Mouse (Mus musculus) spleen, adult 2 months (tissue): ENCODE data around the gene Kbtbd6. TPM values are rescaled to one million over a fixed set of nuclear protein-coding genes. Genes with fewer than 3 reads are reported as not detected.

Experiments used
- DNase-seq, 2 experiments: peaks; one replicate each; pipeline versions ENCODE4 v3.0.0 to v3.0.0-alpha.2; 2012 to 2021; ENCODE audit warnings: low spot score in 2 of 2, low read depth in 1 of 2
- H3K27ac ChIP-seq: fragments of 200-500 bp; 2 replicates; pipeline ENCODE4 v1.5.1; 2012; ENCODE audit warnings: low read length, inconsistent platforms; ENCODE audit not compliant: insufficient read depth
- H3K27me3 ChIP-seq: fragments of 200-500 bp; 2 replicates; pipeline ENCODE4 v1.6.1; 2012; ENCODE audit warnings: mild to moderate bottlenecking, moderate library complexity, low read length, inconsistent platforms; ENCODE audit not compliant: control insufficient read depth, insufficient read depth
- H3K36me3 ChIP-seq: fragments of 200-500 bp; 2 replicates; pipeline ENCODE4 v1.6.1; 2012; ENCODE audit warnings: mild to moderate bottlenecking, low read length, inconsistent platforms; ENCODE audit not compliant: control insufficient read depth, insufficient read depth
- H3K4me1 ChIP-seq: fragments of 200-500 bp; 2 replicates; pipeline ENCODE4 v1.6.1; 2011; ENCODE audit warnings: inconsistent platforms; ENCODE audit not compliant: control insufficient read depth, insufficient read depth, insufficient read length
- H3K4me3 ChIP-seq: fragments of 200-500 bp; 2 replicates; pipeline ENCODE4 v1.5.1; 2011; ENCODE audit warnings: mild to moderate bottlenecking, inconsistent platforms; ENCODE audit not compliant: insufficient read depth, insufficient read length; ENCODE audit errors: extremely low read depth
- CTCF ChIP-seq: fragments of 200-500 bp; IDR thresholded peaks from 2 replicates; pipeline ENCODE4 v1.5.1; 2011; ENCODE audit warnings: mild to moderate bottlenecking, inconsistent platforms; ENCODE audit not compliant: insufficient read depth, insufficient read length, insufficient replicate concordance; ENCODE audit errors: extremely low read depth
- POLR2A ChIP-seq: fragments of 200-500 bp; IDR thresholded peaks from 2 replicates; pipeline ENCODE4 v1.6.1; 2011; ENCODE audit warnings: low read depth, low read length, inconsistent platforms
- WGBS: fragments of 180-500 bp; shearing (Covaris S2); methylation state at CpG from one replicate; pipeline ENCODE4 v1.1.7; 2018; 5-methylcytosine and 5-hydroxymethylcytosine counted together
- polyA plus RNA-seq: library from polyadenylated mRNA; depleted of rRNA; stranded (reverse); fragments of >200 nt; gene quantifications from 2 replicates; pipeline ENCODE4 v1.2.3, GENCODE M21; 2012

Kbtbd6 gene
- polyA plus RNA-seq, 1 experiment, result 1.4 TPM

DNA sequence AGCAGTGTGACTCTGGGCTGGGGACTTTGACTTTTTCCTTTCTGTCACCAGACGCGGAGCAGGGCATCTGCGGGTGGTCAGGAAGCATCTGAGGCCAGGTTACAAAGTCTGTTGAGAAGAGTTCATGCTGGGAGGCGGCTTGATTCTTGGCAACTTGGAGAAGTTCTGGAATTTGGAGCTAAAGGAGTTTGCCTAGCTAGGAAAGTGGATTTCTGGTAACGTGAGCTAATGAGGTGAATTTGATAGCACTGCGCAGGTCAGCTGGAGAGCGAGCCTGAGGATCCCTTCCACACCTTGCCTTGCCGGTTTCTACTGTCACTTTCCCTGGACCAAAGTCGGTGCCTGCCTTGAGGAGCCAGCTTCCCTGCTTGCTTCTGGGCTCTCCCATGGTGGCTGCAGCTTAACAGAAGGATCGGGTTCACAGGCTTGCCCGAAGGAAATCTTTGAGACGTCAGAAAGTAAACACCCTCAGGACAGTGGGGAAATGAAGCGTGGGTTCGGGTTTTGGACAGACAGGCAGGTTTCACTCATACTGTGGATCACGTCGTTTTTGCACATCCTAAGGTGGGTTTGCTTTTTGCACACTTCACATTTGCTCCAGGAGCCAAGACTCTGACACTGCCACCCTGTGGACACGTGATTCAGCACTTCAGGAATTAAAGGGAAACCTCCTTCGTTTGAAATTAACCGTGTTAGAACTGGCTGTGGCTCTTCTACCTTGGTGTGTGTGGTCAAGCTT, 35.5 kb downstream of the Kbtbd6 start:
- 29% methylated on average over 19 of the region's 19 CpGs for WGBS
- peak overlapping the region; percentile 23 for H3K4me3 ChIP-seq
- TF ChIP-seq CTCF (peak; percentile 4; the same call in 1 of the 2 replicates), POLR2A (no peak)
- no peak overlapping the region for H3K27ac ChIP-seq
- 0 out of 2 replicates have a peak, but pooled peaks cover 1% of the 10 kb centered on the region for H3K36me3 ChIP-seq
- no peak for DNase-seq
- peaks cover 2% of the 10 kb centered on the region; the same call in 1 of the 2 replicates for H3K4me1 ChIP-seq
- H3K27me3 ChIP-seq, result no peaks in the 10 kb centered on the region

DNA sequence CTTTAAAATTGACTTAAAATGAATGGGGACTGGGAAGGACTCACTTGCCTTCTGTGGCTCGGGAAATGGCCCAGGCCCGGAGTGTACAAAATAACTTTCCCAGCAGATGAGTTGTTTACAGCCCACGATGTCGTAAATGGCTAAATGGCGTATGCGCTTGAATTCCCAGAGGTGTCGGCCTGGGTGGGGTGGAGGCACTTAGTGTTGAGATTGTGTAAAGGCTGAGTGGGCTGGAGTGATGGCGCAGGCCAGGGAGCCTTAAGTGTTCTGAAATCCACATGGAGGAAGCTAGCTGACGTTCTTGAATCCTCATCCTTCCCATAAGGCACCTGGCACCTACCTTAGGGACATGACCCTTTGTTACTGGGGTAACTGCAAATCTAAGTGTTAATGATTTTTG, 36.9 kb downstream of the Kbtbd6 start:
- Histone ChIP-seq H3K27ac (no peak overlapping the region), H3K4me3 (no peak overlapping the region), H3K4me1 (peaks cover 2% of the 10 kb centered on the region; the same call in 1 of the 2 replicates), H3K27me3 (no peaks in the 10 kb centered on the region), H3K36me3 (0 out of 2 replicates have a peak, but pooled peaks cover 1% of the 10 kb centered on the region)
- WGBS, result 95% methylated on average over 9 of the region's 9 CpGs
- DNase-seq, result no peak
- TF ChIP-seq POLR2A (no peak), CTCF (no peak)

DNA sequence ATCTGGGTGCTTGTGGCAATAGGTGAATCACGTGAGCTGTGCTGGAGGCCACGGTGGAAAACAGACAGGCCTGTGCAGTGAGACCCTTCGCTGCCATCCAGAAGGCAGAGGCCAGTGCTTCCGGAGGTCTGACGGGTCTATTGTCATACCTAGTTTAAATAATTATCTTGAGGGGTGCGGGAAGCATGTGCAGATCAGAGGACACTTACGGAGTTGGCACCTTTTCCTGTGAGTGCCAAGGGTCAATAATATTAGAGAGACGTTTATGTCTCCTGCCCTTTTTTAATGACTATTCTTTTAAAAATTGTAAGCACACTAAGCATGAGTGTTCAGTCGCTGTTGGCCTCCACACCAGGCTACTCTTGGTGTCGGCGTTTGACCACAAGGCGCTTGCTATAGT, 37.5 kb downstream of the Kbtbd6 start:
- no peak for TF ChIP-seq POLR2A
- TF ChIP-seq CTCF, result no peak
- H3K4me3 ChIP-seq, result no peak overlapping the region
- WGBS, result 90% methylated on average over 12 of the region's 12 CpGs
- H3K36me3 ChIP-seq, result 0 out of 2 replicates have a peak, but pooled peaks cover 1% of the 10 kb centered on the region
- H3K27ac ChIP-seq, result no peak overlapping the region
- DNase-seq, result no peak
- H3K27me3 ChIP-seq, result no peaks in the 10 kb centered on the region
- H3K4me1 ChIP-seq, result peaks cover 2% of the 10 kb centered on the region; the same call in 1 of the 2 replicates

DNA sequence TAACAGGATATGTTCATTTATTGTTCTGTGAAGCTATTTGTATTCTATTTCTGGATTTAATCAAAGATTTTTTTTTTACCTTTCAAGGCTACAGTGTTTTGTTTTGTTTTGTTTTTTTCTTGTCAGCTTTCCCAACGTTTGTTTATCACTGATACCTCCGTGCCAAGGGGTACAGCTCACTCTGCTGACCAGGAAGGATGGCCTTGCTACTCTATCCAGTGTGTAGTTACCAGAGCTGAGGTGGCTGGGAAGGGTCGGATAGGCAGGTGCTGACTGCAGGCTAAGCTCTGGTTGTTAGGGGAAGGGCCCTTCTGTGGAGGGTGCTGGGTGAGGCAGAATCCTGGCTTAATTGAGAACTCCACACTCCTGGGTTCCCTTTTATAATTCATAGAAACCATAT, 38.6 kb downstream of the Kbtbd6 start:
- Histone ChIP-seq H3K36me3 (0 out of 2 replicates have a peak, but pooled peaks cover 1% of the 10 kb centered on the region), H3K27ac (no peak overlapping the region), H3K27me3 (no peaks in the 10 kb centered on the region), H3K4me3 (no peak overlapping the region), H3K4me1 (peaks cover 2% of the 10 kb centered on the region; the same call in 1 of the 2 replicates)
- DNase-seq, result no peak
- WGBS, result 91% methylated on average over 3 of the region's 3 CpGs
- TF ChIP-seq POLR2A, result no peak
- no peak for TF ChIP-seq CTCF

DNA sequence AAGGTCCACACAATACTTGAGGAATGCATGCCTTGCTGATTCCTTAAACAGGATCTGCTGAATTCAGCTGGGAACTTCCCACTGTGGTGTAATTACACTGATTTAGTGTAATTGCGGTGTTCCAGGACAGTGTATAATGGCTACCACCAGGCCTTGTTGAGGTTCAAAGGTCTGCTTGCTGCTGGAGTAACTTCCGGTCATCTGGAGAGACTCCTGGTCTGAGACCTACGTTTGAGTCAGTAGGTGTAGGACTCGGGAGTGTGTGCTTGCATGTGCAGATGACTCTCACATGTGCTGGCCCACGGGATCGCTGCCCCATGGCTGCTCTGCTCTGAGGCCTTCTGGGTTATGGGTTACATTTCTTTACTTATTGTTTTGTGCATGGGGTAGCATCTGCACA, 42.7 kb downstream of the Kbtbd6 start:
- TF ChIP-seq CTCF (no peak), POLR2A (no peak)
- H3K27ac ChIP-seq, result no peak overlapping the region
- 89% methylated on average over 6 of the region's 6 CpGs for WGBS
- 0 out of 2 replicates have a peak, but pooled peaks cover 3% of the 10 kb centered on the region for H3K36me3 ChIP-seq
- no peaks in the 10 kb centered on the region; the same call in 1 of the 2 replicates for H3K4me1 ChIP-seq
- DNase-seq, result no peak
- H3K4me3 ChIP-seq, result no peak overlapping the region
- H3K27me3 ChIP-seq, result no peaks in the 10 kb centered on the region

DNA sequence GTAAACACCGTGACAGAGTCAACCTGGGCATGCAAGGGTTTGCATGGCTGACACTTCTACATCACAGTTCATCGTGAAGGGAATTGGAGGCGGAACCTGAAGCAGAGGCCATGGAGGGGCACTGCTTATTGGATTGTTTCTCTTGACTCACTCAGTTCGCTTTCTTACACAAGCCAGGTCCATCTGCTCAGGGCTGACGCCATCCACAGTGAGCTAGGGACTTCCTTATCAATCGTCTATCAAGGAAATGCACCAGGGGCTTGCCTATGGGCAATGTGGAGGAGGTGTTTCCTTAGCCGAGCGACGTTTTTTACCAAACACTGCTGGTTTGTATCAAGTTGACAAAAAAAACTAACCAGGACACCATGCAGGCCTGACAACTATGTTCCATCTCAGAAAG, 47.7 kb downstream of the Kbtbd6 start:
- WGBS, result 73% methylated on average over 9 of the region's 9 CpGs
- no peak for DNase-seq
- Histone ChIP-seq H3K36me3 (0 out of 2 replicates have a peak, but pooled peaks cover 1% of the 10 kb centered on the region), H3K27ac (no peak overlapping the region), H3K4me3 (no peak overlapping the region), H3K4me1 (peaks cover 3% of the 10 kb centered on the region; the same call in 1 of the 2 replicates), H3K27me3 (no peaks in the 10 kb centered on the region)
- TF ChIP-seq CTCF (no peak), POLR2A (no peak)

DNA sequence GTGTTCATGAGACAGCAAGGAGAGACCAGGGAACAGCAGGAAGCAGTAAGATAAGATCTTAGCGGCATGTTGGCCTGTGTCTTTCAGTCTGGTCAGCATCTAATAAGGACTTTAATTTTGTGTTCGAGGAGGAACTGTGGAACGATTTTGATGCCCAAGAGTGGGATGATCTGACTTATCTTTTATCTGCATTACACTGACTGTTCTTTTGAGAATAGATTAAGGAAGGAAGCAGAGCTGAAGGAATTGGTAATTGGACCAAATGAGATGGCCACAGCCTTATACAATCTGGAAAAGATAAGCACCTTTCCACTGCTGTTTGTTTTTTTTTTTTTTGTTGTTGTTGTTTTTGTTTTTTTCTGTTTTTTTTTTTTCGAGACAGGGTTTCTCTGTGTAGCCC, 49.1 kb downstream of the Kbtbd6 start:
- no peak overlapping the region for H3K4me3 ChIP-seq
- no peak for TF ChIP-seq POLR2A
- no peak for TF ChIP-seq CTCF
- DNase-seq, result no peak
- H3K27ac ChIP-seq, result no peak overlapping the region
- H3K36me3 ChIP-seq, result 0 out of 2 replicates have a peak, but pooled peaks cover 1% of the 10 kb centered on the region
- WGBS, result 64% methylated on average over 4 of the region's 4 CpGs
- peaks cover 3% of the 10 kb centered on the region; the same call in 1 of the 2 replicates for H3K4me1 ChIP-seq
- H3K27me3 ChIP-seq, result no peaks in the 10 kb centered on the region
